Mouse (Mus musculus) CH12.LX (cell line): ENCODE results near the gene Meis2. TPM values are rescaled to one million over a fixed set of nuclear protein-coding genes. Genes with fewer than 3 reads are reported as not detected.

Source experiments
- DNase-seq: peaks from one replicate; pipeline ENCODE4 v3.0.0-alpha.2; 2013; ENCODE audit errors: extremely low read depth
- H3K27ac ChIP-seq: 2 replicates; pipeline ENCODE4 v1.5.1; 2012; ENCODE audit warnings: low read depth, mild to moderate bottlenecking, control low read depth, moderate library complexity; ENCODE audit not compliant: insufficient read depth
- H3K27me3 ChIP-seq: replicated peaks from 2 replicates; pipeline ENCODE3; 2012; ENCODE audit warnings: inconsistent platforms
- H3K36me3 ChIP-seq, 2 experiments: replicated peaks in 1 of 2; 2 replicates each; pipeline versions ENCODE3 to v1.6.1; 2012; ENCODE audit warnings: inconsistent platforms in 1 of 2, low read length in 1 of 2, mild to moderate bottlenecking in 1 of 2, mixed read lengths in 1 of 2, moderate library complexity in 1 of 2; ENCODE audit not compliant: control insufficient read depth in 1 of 2, insufficient read depth in 1 of 2
- H3K4me1 ChIP-seq, 2 experiments: 2 replicates each; pipeline ENCODE4 v1.6.1; 2012; ENCODE audit warnings: inconsistent platforms in 1 of 2, moderate library complexity in 1 of 2; ENCODE audit not compliant: insufficient read depth in 2 of 2, control insufficient read depth in 1 of 2
- H3K4me2 ChIP-seq: 2 replicates; pipeline ENCODE4 v1.6.1; 2012; ENCODE audit warnings: low read depth, mild to moderate bottlenecking, control low read depth; ENCODE audit not compliant: poor library complexity, insufficient read depth, severe bottlenecking
- H3K4me3 ChIP-seq, 3 experiments: fragments of 150-350 bp in 1 of 3; sonication (generic) in 1 of 3; replicated peaks in 1 of 3; 2 replicates each; pipeline versions ENCODE3 to v1.5.1; 2011 to 2012; ENCODE audit warnings: low read depth in 2 of 3, low read length in 2 of 3, mild to moderate bottlenecking in 2 of 3, moderate library complexity in 2 of 3, control low read depth in 1 of 3, improper control_type of control experiment in 1 of 3, inconsistent platforms in 1 of 3, mixed read lengths in 1 of 3; ENCODE audit not compliant: poor library complexity in 1 of 3
- H3K79me2 ChIP-seq: replicated peaks from 2 replicates; pipeline ENCODE4 v1.6.1; 2012; ENCODE audit warnings: mild to moderate bottlenecking, moderate library complexity; ENCODE audit not compliant: control insufficient read depth, poor library complexity, insufficient read depth, severe bottlenecking; ENCODE audit errors: extremely low read depth
- H3K9ac ChIP-seq: 2 replicates; pipeline ENCODE4 v1.6.1; 2012; ENCODE audit warnings: low read depth, mild to moderate bottlenecking, control low read depth, moderate library complexity; ENCODE audit not compliant: insufficient read depth
- H3K9me3 ChIP-seq: replicated peaks from 2 replicates; pipeline ENCODE3; 2012; ENCODE audit warnings: low read length, inconsistent platforms, mixed read lengths
- BHLHE40 ChIP-seq: IDR thresholded peaks from 2 replicates; pipeline ENCODE4 v1.6.1; 2011; ENCODE audit warnings: mild to moderate bottlenecking, low read depth, low read length, improper control_type of control experiment
- CHD1 ChIP-seq: IDR thresholded peaks from 2 replicates; pipeline ENCODE4 v1.6.1; 2012; ENCODE audit warnings: low read depth, low read length, improper control_type of control experiment, inconsistent platforms
- CTCF ChIP-seq, 2 experiments: IDR thresholded peaks in 1 of 2; conservative IDR thresholded peaks in 1 of 2; 2 replicates each; pipeline ENCODE4 v1.5.1; 2011 to 2012; ENCODE audit warnings: low read depth in 2 of 2, low read length in 2 of 2, improper control_type of control experiment in 1 of 2, inconsistent platforms in 1 of 2, mild to moderate bottlenecking in 1 of 2, moderate library complexity in 1 of 2
- ELF1 ChIP-seq: IDR thresholded peaks from 2 replicates; pipeline ENCODE4 v1.6.1; 2014; ENCODE audit warnings: low read depth, mild to moderate bottlenecking, inconsistent platforms, low read length, improper control_type of control experiment
- ETS1 ChIP-seq: conservative IDR thresholded peaks from 2 replicates; pipeline ENCODE4 v1.6.1; 2012; ENCODE audit warnings: low read depth, mild to moderate bottlenecking, inconsistent platforms, low read length, improper control_type of control experiment, moderate library complexity
- GABPA ChIP-seq: IDR thresholded peaks from 2 replicates; pipeline ENCODE4 v1.6.1; 2012; ENCODE audit warnings: low read depth, low read length, improper control_type of control experiment, inconsistent platforms; ENCODE audit not compliant: insufficient replicate concordance
- HCFC1 ChIP-seq: IDR thresholded peaks from 2 replicates; pipeline ENCODE4 v1.6.1; 2012; ENCODE audit warnings: low read depth, mild to moderate bottlenecking, inconsistent platforms, low read length, improper control_type of control experiment
- MAFK ChIP-seq: IDR thresholded peaks from 2 replicates; pipeline ENCODE4 v1.6.1; 2011; ENCODE audit warnings: low read length, improper control_type of control experiment; ENCODE audit not compliant: insufficient replicate concordance
- MXI1 ChIP-seq: IDR thresholded peaks from 2 replicates; pipeline ENCODE4 v1.6.1; 2011; ENCODE audit warnings: mild to moderate bottlenecking, low read depth, low read length, improper control_type of control experiment
- MYC ChIP-seq: IDR thresholded peaks from 2 replicates; pipeline ENCODE4 v1.6.1; 2011; ENCODE audit warnings: low read depth, mild to moderate bottlenecking, improper control_type of control experiment, low read length
- NELFE ChIP-seq: IDR thresholded peaks from 2 replicates; pipeline ENCODE4 v1.6.1; 2011; ENCODE audit warnings: low read depth, low read length, improper control_type of control experiment
- NRF1 ChIP-seq: IDR thresholded peaks from 2 replicates; pipeline ENCODE4 v1.6.1; 2014; ENCODE audit warnings: low read depth, mild to moderate bottlenecking, inconsistent platforms, low read length, improper control_type of control experiment, moderate library complexity
- SIN3A ChIP-seq: IDR thresholded peaks from 2 replicates; pipeline ENCODE4 v1.6.1; 2012; ENCODE audit warnings: low read length, improper control_type of control experiment, inconsistent platforms
- SMC3 ChIP-seq: IDR thresholded peaks from 2 replicates; pipeline ENCODE4 v1.6.1; 2011; ENCODE audit warnings: low read depth, low read length, improper control_type of control experiment
- TBP ChIP-seq: conservative IDR thresholded peaks from 2 replicates; pipeline ENCODE4 v1.6.1; 2011; ENCODE audit warnings: low read depth, low read length, improper control_type of control experiment
- TCF12 ChIP-seq: IDR thresholded peaks from 2 replicates; pipeline ENCODE4 v1.6.1; 2014; ENCODE audit warnings: low read depth, mild to moderate bottlenecking, inconsistent platforms, low read length, improper control_type of control experiment
- USF1 ChIP-seq: IDR thresholded peaks from 2 replicates; pipeline ENCODE4 v1.6.1; 2014; ENCODE audit warnings: low read depth, mild to moderate bottlenecking, inconsistent platforms, low read length, improper control_type of control experiment
- ZMIZ1 ChIP-seq: IDR thresholded peaks from 2 replicates; pipeline ENCODE4 v1.6.1; 2012; ENCODE audit warnings: low read depth, mild to moderate bottlenecking, inconsistent platforms, low read length, improper control_type of control experiment
- ZNF384 ChIP-seq: IDR thresholded peaks from 2 replicates; pipeline ENCODE4 v1.6.1; 2012; ENCODE audit warnings: low read depth, low read length, improper control_type of control experiment, inconsistent platforms
- dilution Hi-C: fragments of 300-500 bp; cut with MboI; formaldehyde crosslinking; loops from 2 replicates; pipeline ENCODE4 v1.14.3; 2020; ENCODE audit warnings: low sequenced_read_pairs; ENCODE audit not compliant: extremely low pct_unique_long_range_greater_than_20kb, extremely low pct_ligation_motif_present
- in situ Hi-C: fragments of 300-500 bp; cut with MboI; formaldehyde crosslinking; loops from 3 replicates; pipeline ENCODE4 v1.14.3; 2019; ENCODE audit warnings: low sequenced_read_pairs, low pct_ligation_motif_present, low pct_unique_long_range_greater_than_20kb, mixed read lengths
- polyA plus RNA-seq: library from polyadenylated mRNA; unstranded; fragments of >175 nt; gene quantifications from 2 replicates; pipeline ENCODE4 v1.2.1, GENCODE M21; 2012; ENCODE audit warnings: low read depth; ENCODE audit not compliant: insufficient read length
- total RNA-seq, 2 experiments: library from RNA; depleted of rRNA; stranded (reverse); fragments of 300-350 nt in 1 of 2; fragments of >200 nt in 1 of 2; gene quantifications; 2 replicates each; pipeline ENCODE4 v1.2.3; 2012 to 2014

The Meis2 gene
- total and polyA plus RNA-seq, 3 experiments: not detected

GRCm38 (mm10) chr2:116063819-116064293 lies 1.8 kb downstream of the Meis2 start:
- dilution Hi-C loops (no loop called here), in situ Hi-C loops (no loop called here)
- H3K27me3 ChIP-seq: no peaks in the 10 kb centered on the region
- no peak overlapping the region for H3K4me3 ChIP-seq
- H3K9me3 ChIP-seq: peaks cover 12% of the 10 kb centered on the region
- no peak overlapping the region for H3K4me2 ChIP-seq
- no peaks in the 10 kb centered on the region for H3K36me3 ChIP-seq
- no peaks in the 10 kb centered on the region for H3K79me2 ChIP-seq
- no peak overlapping the region for H3K9ac ChIP-seq
- no peak for DNase-seq
- no peaks in the 10 kb centered on the region for H3K4me1 ChIP-seq
- TF ChIP-seq HCFC1: no peak
- TF ChIP-seq SIN3A: no peak
- no peak overlapping the region for H3K27ac ChIP-seq

GRCm38 (mm10) chr2:116062761-116063441 lies 2.7 kb downstream of the Meis2 start:
- no peaks in the 10 kb centered on the region for H3K36me3 ChIP-seq
- DNase-seq: no peak
- H3K27me3 ChIP-seq: no peaks in the 10 kb centered on the region
- H3K4me1 ChIP-seq: no peaks in the 10 kb centered on the region
- no peak overlapping the region for H3K27ac ChIP-seq
- in situ Hi-C loops (no loop called here), dilution Hi-C loops (no loop called here)
- no peak overlapping the region for H3K4me3 ChIP-seq
- no peak overlapping the region for H3K9ac ChIP-seq
- peaks cover 12% of the 10 kb centered on the region for H3K9me3 ChIP-seq
- H3K4me2 ChIP-seq: no peak overlapping the region
- no peak for TF ChIP-seq CHD1
- no peak for TF ChIP-seq CTCF (conservative IDR thresholded peaks at IDR 0.05 in 1 of 2, IDR thresholded peaks at IDR 0.05 in 1 of 2; ENCODE audit: low read depth in 2 of 2, low read length in 2 of 2)
- no peak for TF ChIP-seq TBP
- no peak for TF ChIP-seq ELF1
- no peak for TF ChIP-seq GABPA
- no peak for TF ChIP-seq TCF12
- no peak for TF ChIP-seq MYC
- TF ChIP-seq MAFK: no peak
- no peak for TF ChIP-seq USF1
- no peak for TF ChIP-seq SMC3
- TF ChIP-seq NRF1: no peak
- no peak for TF ChIP-seq MXI1
- no peak for TF ChIP-seq ZMIZ1
- no peak for TF ChIP-seq BHLHE40
- no peak for TF ChIP-seq ZNF384
- no peak for TF ChIP-seq ETS1
- TF ChIP-seq HCFC1: no peak
- TF ChIP-seq NELFE: no peak
- no peaks in the 10 kb centered on the region for H3K79me2 ChIP-seq
